Mouse (Mus musculus) midbrain, embryonic 16.5 days (tissue): Measurements from ENCODE around the gene Copz1. TPM values are rescaled to one million over a fixed set of nuclear protein-coding genes. Genes with fewer than 3 reads are reported as not detected.
A peak's percentile ranks its signal among the peaks of the same experiment; 100 is the strongest.

Source experiments
- ATAC-seq: fragments of 200-750 bp; cut with Nextera tagmentation; 2 replicates; pipeline ENCODE4 v1.8.0; 2017; ENCODE audit warnings: moderate TSS enrichment
- H3K27ac ChIP-seq: fragments of 300-500 bp; sonication (generic); 2 replicates; pipeline ENCODE4 v1.5.1; 2014; ENCODE audit warnings: mild to moderate bottlenecking, low read length, mixed read lengths
- H3K27me3 ChIP-seq: fragments of 300-500 bp; sonication (generic); 2 replicates; pipeline ENCODE4 v1.6.1; 2014; ENCODE audit warnings: low read depth, low read length, mixed read lengths; ENCODE audit not compliant: control insufficient read depth, insufficient read depth
- H3K36me3 ChIP-seq: fragments of 300-500 bp; sonication (generic); 2 replicates; pipeline ENCODE4 v1.6.1; 2014; ENCODE audit warnings: mild to moderate bottlenecking, low read length, moderate library complexity, mixed read lengths; ENCODE audit not compliant: control insufficient read depth, insufficient read depth
- H3K4me1 ChIP-seq: fragments of 300-500 bp; sonication (generic); 2 replicates; pipeline ENCODE4 v1.6.1; 2014; ENCODE audit warnings: mild to moderate bottlenecking, low read length, mixed read lengths; ENCODE audit not compliant: control insufficient read depth, insufficient read depth
- H3K4me2 ChIP-seq: fragments of 300-500 bp; sonication (generic); 2 replicates; pipeline ENCODE4 v1.6.1; 2014; ENCODE audit warnings: mild to moderate bottlenecking, low read length, mixed read lengths
- H3K4me3 ChIP-seq: fragments of 300-500 bp; sonication (generic); 2 replicates; pipeline ENCODE4 v1.5.1; 2014; ENCODE audit warnings: low read depth, mild to moderate bottlenecking, low read length, moderate library complexity, mixed read lengths
- H3K9ac ChIP-seq: fragments of 300-500 bp; sonication (generic); 2 replicates; pipeline ENCODE4 v1.6.1; 2014; ENCODE audit warnings: low read depth, low read length, mixed read lengths
- H3K9me3 ChIP-seq: fragments of 300-500 bp; sonication (generic); replicated peaks from 2 replicates; pipeline ENCODE4 v1.6.1; 2014; ENCODE audit warnings: mild to moderate bottlenecking, low read length, mixed read lengths; ENCODE audit not compliant: control insufficient read depth, poor library complexity, severe bottlenecking
- WGBS: fragments of 180-500 bp; shearing (Covaris S2); extraction: QIAGEN DNeasy Blood & Tissue Kit; methylation state at CpG from one replicate; pipeline ENCODE4 v1.1.7; 2014; 5-methylcytosine and 5-hydroxymethylcytosine counted together
- polyA plus RNA-seq: library from polyadenylated mRNA; unstranded; fragments of >200 nt; fragmentation: Nextera tagmentation; extraction: Ambion mirVana; gene quantifications from 2 replicates; pipeline ENCODE4 v1.2.1, GENCODE M21; 2015

The Copz1 gene
- polyA plus RNA-seq, 1 experiment from 2014 or later, result 200 TPM

GRCm38 (mm10) chr15:103308056-103308875 is 35.8 kb downstream of the Copz1 start:
- peak overlapping the region; percentile 10; the same call in 1 of the 2 replicates for H3K4me2 ChIP-seq
- H3K27ac ChIP-seq, result no peak overlapping the region
- peaks cover 31% of the 10 kb centered on the region for H3K4me1 ChIP-seq
- no peak overlapping the region for H3K4me3 ChIP-seq
- no peaks in the 10 kb centered on the region; the same call in 1 of the 2 replicates for H3K27me3 ChIP-seq
- H3K9me3 ChIP-seq, result no peaks in the 10 kb centered on the region
- H3K9ac ChIP-seq, result peak overlapping the region; percentile 56
- WGBS, result 47% methylated on average over 28 of the region's 28 CpGs
- ATAC-seq, result no peak
- no peaks in the 10 kb centered on the region for H3K36me3 ChIP-seq

DNA sequence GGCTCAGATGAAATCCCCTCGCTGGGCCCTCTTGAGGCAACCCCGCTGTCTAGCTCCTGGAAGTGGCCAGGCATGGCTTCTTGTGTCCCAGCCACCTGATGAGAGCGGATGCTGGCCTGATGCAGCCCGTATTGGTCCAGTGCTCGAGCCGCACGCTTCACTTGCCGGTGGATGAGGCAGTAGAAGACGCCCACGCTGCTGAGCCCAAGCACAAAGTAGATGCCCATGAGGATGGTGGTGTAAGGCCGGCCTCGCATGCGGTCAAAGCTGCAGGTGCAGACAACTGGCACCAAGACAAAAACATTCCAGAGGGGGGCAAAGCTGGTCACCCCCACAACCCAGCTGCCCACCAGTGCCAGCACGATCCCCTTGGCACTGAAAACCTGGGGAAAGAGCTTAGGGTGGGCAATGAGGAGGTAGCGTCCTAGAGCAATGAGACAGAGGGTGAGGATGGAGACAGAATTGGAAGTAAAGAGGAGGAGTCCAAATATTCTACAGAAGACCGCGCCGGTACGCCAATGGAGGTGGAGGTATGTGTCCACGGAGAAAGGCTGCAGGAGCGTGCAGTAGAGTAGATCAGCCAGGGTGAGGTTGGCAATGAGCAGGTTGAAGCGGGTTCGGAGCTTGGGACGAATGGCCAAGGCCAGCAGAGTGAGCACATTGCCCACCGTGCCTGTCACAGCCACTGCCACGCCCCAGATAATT is 36.5 kb downstream of the Copz1 start:
- Histone ChIP-seq H3K9ac (peak overlapping the region; percentile 56), H3K9me3 (no peaks in the 10 kb centered on the region), H3K36me3 (no peaks in the 10 kb centered on the region), H3K27ac (no peak overlapping the region), H3K4me1 (peaks cover 29% of the 10 kb centered on the region), H3K4me2 (peak overlapping the region; percentile 10; the same call in 1 of the 2 replicates), H3K27me3 (no peaks in the 10 kb centered on the region; the same call in 1 of the 2 replicates), H3K4me3 (no peak overlapping the region)
- no peak for ATAC-seq
- 61% methylated on average over 26 of the region's 26 CpGs for WGBS

DNA sequence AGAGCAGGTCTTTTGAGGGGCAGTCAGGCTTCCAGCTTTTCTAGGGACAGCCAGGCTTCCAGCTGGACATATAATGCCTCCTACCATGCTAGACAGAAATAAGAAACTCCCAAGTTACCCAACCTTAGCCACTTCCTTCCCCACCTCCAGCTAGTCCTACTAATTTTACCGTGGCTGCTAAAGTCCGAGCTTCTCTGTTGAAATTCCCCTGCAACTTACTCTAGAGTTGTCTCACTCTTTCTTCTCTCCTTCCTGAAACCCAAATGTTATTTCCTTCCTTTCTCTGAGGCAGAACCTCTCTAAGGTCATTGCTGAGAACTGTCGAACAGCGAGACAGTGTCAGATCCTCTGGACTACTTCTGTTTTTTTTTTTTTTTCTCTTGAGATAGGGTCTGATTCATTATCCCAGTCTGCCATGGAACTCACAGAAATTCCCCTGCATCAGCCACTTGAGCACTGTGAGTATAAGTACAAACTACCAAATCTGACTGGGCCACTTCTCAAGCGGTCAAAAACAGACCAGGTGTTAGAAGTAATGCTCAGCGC is 37.9 kb downstream of the Copz1 start, which contains the start of gene Gpr84:
Gene Gpr84 (minus strand): TSS at position 248 of the 546 bp plus-strand sequence.
- H3K9ac ChIP-seq, result 0 out of 2 replicates have a peak within 1 kb of the TSS, but pooled peaks have one; percentile 6
- H3K4me3 ChIP-seq, result no peak within 1 kb of the TSS
- no peak for ATAC-seq
- no peaks in the 10 kb centered on the region for H3K9me3 ChIP-seq
- H3K36me3 ChIP-seq, result peaks cover 8% of the 10 kb centered on the region; the same call in 1 of the 2 replicates
- peaks cover 32% of the 10 kb centered on the region for H3K4me1 ChIP-seq
- WGBS, result 65% methylated on average over 6 of the region's 6 CpGs
- no peak within 1 kb of the TSS for H3K27ac ChIP-seq
- no peaks in the 10 kb centered on the region; the same call in 1 of the 2 replicates for H3K27me3 ChIP-seq
- H3K4me2 ChIP-seq, result no peak within 1 kb of the TSS

GRCm38 (mm10) chr15:103313495-103314095 is 41.1 kb downstream of the Copz1 start:
- WGBS, result 12% methylated on average over 18 of the region's 18 CpGs
- Histone ChIP-seq H3K27ac (peak overlapping the region; percentile 15; the same call in 1 of the 2 replicates), H3K27me3 (no peaks in the 10 kb centered on the region; the same call in 1 of the 2 replicates), H3K4me2 (no peak overlapping the region), H3K4me3 (no peak overlapping the region), H3K9ac (0 out of 2 replicates have a peak overlapping the region, but pooled peaks have one; percentile 34), H3K9me3 (no peaks in the 10 kb centered on the region), H3K36me3 (peaks cover 19% of the 10 kb centered on the region), H3K4me1 (peaks cover 22% of the 10 kb centered on the region)
- ATAC-seq, result 0 out of 2 replicates have a peak, but pooled peaks have one; percentile 9

- 0 out of 2 replicates have a peak, but pooled peaks have one; percentile 5 for ATAC-seq
- H3K4me2 ChIP-seq, result peak overlapping the region; percentile 43; the same call in 1 of the 2 replicates
- H3K27me3 ChIP-seq, result no peaks in the 10 kb centered on the region; the same call in 1 of the 2 replicates
- H3K4me3 ChIP-seq, result no peak overlapping the region
- H3K27ac ChIP-seq, result peak overlapping the region; percentile 15; the same call in 1 of the 2 replicates
- H3K36me3 ChIP-seq, result peaks cover 21% of the 10 kb centered on the region
- 0 out of 2 replicates have a peak overlapping the region, but pooled peaks have one; percentile 41 for H3K9ac ChIP-seq
- peaks cover 22% of the 10 kb centered on the region for H3K4me1 ChIP-seq
- WGBS, result 39% methylated on average over 21 of the region's 22 CpGs
- H3K9me3 ChIP-seq, result no peaks in the 10 kb centered on the region
Observed at GRCm38 (mm10) chr15:103314181-103314580, 41.7 kb downstream of the Copz1 start.

GRCm38 (mm10) chr15:103315011-103315502 is 42.5 kb downstream of the Copz1 start:
- H3K4me1 ChIP-seq, result peaks cover 22% of the 10 kb centered on the region
- H3K27me3 ChIP-seq, result no peaks in the 10 kb centered on the region
- peak; percentile 63 for ATAC-seq
- H3K4me3 ChIP-seq, result peak overlapping the region; percentile 14
- 1% methylated on average over 18 of the region's 18 CpGs for WGBS
- peaks cover 21% of the 10 kb centered on the region for H3K36me3 ChIP-seq
- no peaks in the 10 kb centered on the region for H3K9me3 ChIP-seq
- H3K4me2 ChIP-seq, result peak overlapping the region; percentile 43
- H3K9ac ChIP-seq, result peak overlapping the region; percentile 41
- H3K27ac ChIP-seq, result peak overlapping the region; percentile 11; the same call in 1 of the 2 replicates

DNA sequence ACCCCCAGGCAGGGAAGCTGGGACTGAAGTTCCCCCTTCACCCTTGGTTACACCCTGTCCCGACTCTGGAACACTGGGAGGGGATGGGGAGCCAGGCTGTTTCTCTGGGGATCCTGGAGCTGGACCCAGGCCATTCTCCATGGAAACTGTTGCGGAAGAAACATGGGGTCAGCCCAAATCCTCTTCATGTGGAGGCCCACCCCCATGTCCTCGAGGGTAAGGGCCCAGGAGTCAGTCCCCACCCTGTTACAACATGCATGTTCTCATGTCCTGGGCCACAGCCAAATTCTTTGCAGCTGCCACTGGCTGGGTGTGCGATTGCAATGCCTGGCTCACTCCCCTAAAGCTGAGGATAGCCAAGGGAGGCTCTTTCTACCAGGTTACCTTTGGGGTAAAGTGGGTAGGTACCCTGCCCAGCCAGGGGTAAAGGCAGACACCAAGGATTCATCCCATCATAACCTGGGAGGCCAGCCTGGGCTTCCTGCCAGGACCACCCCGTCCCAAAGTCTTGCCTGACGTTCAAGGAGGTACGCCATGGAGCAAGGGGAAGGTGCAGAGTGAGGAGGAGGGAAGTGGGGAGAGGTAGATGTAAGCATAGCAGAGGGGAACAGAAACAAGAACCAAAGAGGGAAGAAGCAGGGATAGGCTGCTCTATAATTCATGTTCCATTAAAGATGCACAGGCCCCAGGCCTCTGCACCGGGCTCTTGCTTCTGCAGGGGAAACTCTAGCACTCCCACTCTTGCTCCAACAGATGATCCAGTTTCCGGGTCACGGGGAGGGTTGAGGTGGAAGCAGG is 43.7 kb downstream of the Copz1 start:
- Histone ChIP-seq H3K9ac (0 out of 2 replicates have a peak overlapping the region, but pooled peaks have one; percentile 20), H3K9me3 (no peaks in the 10 kb centered on the region), H3K36me3 (peaks cover 21% of the 10 kb centered on the region), H3K27me3 (no peaks in the 10 kb centered on the region), H3K4me1 (peaks cover 24% of the 10 kb centered on the region), H3K4me2 (no peak overlapping the region), H3K4me3 (no peak overlapping the region), H3K27ac (no peak overlapping the region; the same call in 1 of the 2 replicates)
- no peak for ATAC-seq
- 92% methylated on average over 10 of the region's 10 CpGs for WGBS
